Mouse (Mus musculus) heart, adult 2 months (tissue): Measurements from ENCODE around the gene Epb41l4b.

Source experiments
- CTCF ChIP-seq: fragments of 200-600 bp; IDR thresholded peaks from 2 replicates; pipeline ENCODE4 v1.8.1; 2022; ENCODE audit warnings: antibody characterized with exemption, mild to moderate bottlenecking, moderate library complexity
- EP300 ChIP-seq: fragments of 200-500 bp; IDR thresholded peaks from 2 replicates; pipeline ENCODE4 v1.6.1; 2011; ENCODE audit warnings: low read depth, low read length, control low read depth; ENCODE audit not compliant: insufficient read depth
- POLR2A ChIP-seq: fragments of 200-500 bp; IDR thresholded peaks from 2 replicates; pipeline ENCODE4 v1.6.1; 2011; ENCODE audit warnings: mild to moderate bottlenecking, low read depth, low read length, control low read depth; ENCODE audit not compliant: insufficient read depth

GRCm38 (mm10) chr4:57057637-57058036 is 85.6 kb downstream of the Epb41l4b start:
- TF ChIP-seq POLR2A (no peak), EP300 (no peak), CTCF (no peak)
